ENCODE assay signal across 7 mouse cellular contexts in genomic region chrX:97377065-97377421, GRCm38 (mm10). TPM values are rescaled to one million over a fixed set of nuclear protein-coding genes. Genes with fewer than 3 reads are reported as not detected.
DNase-seq lines count a peak whose midpoint lies in the region; ATAC-seq and TF ChIP-seq lines count a peak whose summit lies in the region.

Gene Eda2r (minus strand): TSS chrX:97377216.

- intact Hi-C loops in gastrocnemius, adult 2 months (cut with DNase I): no loop called here

- H3K9ac ChIP-seq in hindbrain, embryonic 12.5 days: no peak within 1 kb of the TSS
- no peak within 1 kb of the TSS for H3K9ac ChIP-seq in midbrain, embryonic 15.5 days

- peak; percentile 96 for ATAC-seq in hindbrain, embryonic 12.5 days (ENCODE audit: low FRiP score)
- peak; percentile 93 for ATAC-seq in midbrain, embryonic 15.5 days (replicated peaks)

- H3K27me3 ChIP-seq in hindbrain, embryonic 12.5 days: no peaks in the 10 kb centered on the region
- H3K27me3 ChIP-seq in midbrain, embryonic 15.5 days (replicated peaks): no peaks in the 10 kb centered on the region

- H3K4me1 ChIP-seq in brown adipose tissue, adult 24 weeks (ENCODE audit: control insufficient read depth, insufficient read depth, insufficient read length, low read length): no peaks in the 10 kb centered on the region
- no peaks in the 10 kb centered on the region for H3K4me1 ChIP-seq in hindbrain, embryonic 12.5 days
- peaks cover 3% of the 10 kb centered on the region; the same call in 1 of the 2 replicates for H3K4me1 ChIP-seq in midbrain, embryonic 15.5 days

- H3K27ac ChIP-seq in brown adipose tissue, adult 24 weeks (replicated peaks; ENCODE audit: low read depth, low read length): peak within 1 kb of the TSS; percentile 66
- peak within 1 kb of the TSS; percentile 92 for H3K27ac ChIP-seq in gastrocnemius, adult 2 months
- no peak within 1 kb of the TSS for H3K27ac ChIP-seq in hindbrain, embryonic 12.5 days
- H3K27ac ChIP-seq in midbrain, embryonic 15.5 days: no peak within 1 kb of the TSS

- no peaks in the 10 kb centered on the region for H3K9me3 ChIP-seq in hindbrain, embryonic 12.5 days (replicated peaks)
- H3K9me3 ChIP-seq in midbrain, embryonic 15.5 days: no peaks in the 10 kb centered on the region

- 21% methylated on average over 8 of the region's 8 CpGs for WGBS in hindbrain, embryonic 12.5 days
- WGBS in midbrain, embryonic 15.5 days: 22% methylated on average over 8 of the region's 8 CpGs

- no peak for TF ChIP-seq CTCF in gastrocnemius, adult 2 months (IDR thresholded peaks at IDR 0.05)

- H3K4me2 ChIP-seq in hindbrain, embryonic 12.5 days (replicated peaks): peak within 1 kb of the TSS; percentile 47
- H3K4me2 ChIP-seq in midbrain, embryonic 15.5 days: peak within 1 kb of the TSS; percentile 41

- peak within 1 kb of the TSS; percentile 51 for H3K4me3 ChIP-seq in brown adipose tissue, adult 24 weeks (ENCODE audit: insufficient read depth, low read depth, low read length)
- H3K4me3 ChIP-seq in gastrocnemius, adult 2 months: peak within 1 kb of the TSS; percentile 65
- peak within 1 kb of the TSS; percentile 25 for H3K4me3 ChIP-seq in hindbrain, embryonic 12.5 days
- H3K4me3 ChIP-seq in midbrain, embryonic 15.5 days: peak within 1 kb of the TSS; percentile 21; the same call in 1 of the 2 replicates

- DNase-seq in NIH3T3 (ENCODE audit: low read depth): peak; percentile 83
- peak; percentile 74 for DNase-seq in gastrocnemius, adult 2 months
- DNase-seq in liver: peak; percentile 30
- DNase-seq in thymus, postnatal 10 days (ENCODE audit: low spot score in 2 of 2): no peak

- H3K36me3 ChIP-seq in hindbrain, embryonic 12.5 days: no peaks in the 10 kb centered on the region
- H3K36me3 ChIP-seq in midbrain, embryonic 15.5 days (replicated peaks): no peaks in the 10 kb centered on the region

RNA-seq across cellular contexts. Expression of gene Eda2r, which starts in this region (rescaled TPM):
- polyA plus RNA-seq in brown adipose tissue, adult 24 weeks (2012; ENCODE audit: insufficient read depth, insufficient read length, missing spikeins): 0.52 and 0.54 TPM in 2 replicates
- 10 to 100 TPM in 1 of 2 experiments, 1 to 10 TPM in 1; 5.2 to 19.5 TPM for total RNA-seq in gastrocnemius, adult 2 months (2021)
- 0.63 and 0.69 TPM in 2 replicates for polyA plus RNA-seq in hindbrain, embryonic 12.5 days (2016; fragmentation: Nextera tagmentation; extraction: Ambion mirVana)
- 0.34 and 0.59 TPM in 2 replicates for polyA plus RNA-seq in midbrain, embryonic 15.5 days (2015; fragmentation: Nextera tagmentation; extraction: Ambion mirVana)

Comparison
In these comparisons a context has a peak if more than half of its experiments do, and no peak if none do; other contexts are left out.
1. Peak in ATAC-seq, H3K4me3 ChIP-seq and H3K4me2 ChIP-seq in hindbrain, embryonic 12.5 days; RNA of the gene not detected or under 1 TPM.
2. Peak in ATAC-seq, H3K4me3 ChIP-seq and H3K4me2 ChIP-seq in midbrain, embryonic 15.5 days; RNA of the gene not detected or under 1 TPM.
3. DNase-seq: peak in NIH3T3 (single experiment), gastrocnemius, adult 2 months (single experiment) and liver (single experiment); none in thymus, postnatal 10 days (0 of 2).
4. H3K27ac ChIP-seq: peak in brown adipose tissue, adult 24 weeks (single experiment) and gastrocnemius, adult 2 months (single experiment); none in hindbrain, embryonic 12.5 days (single experiment) and midbrain, embryonic 15.5 days (single experiment).
5. Peak in every context shown above with its lines, with median percentiles within 50 percentile points of each other: H3K4me3 ChIP-seq.